Mouse (Mus musculus) bone marrow macrophage, adult 2 months (primary cell): Measurements from ENCODE around the gene Il17c. TPM values are rescaled to one million over a fixed set of nuclear protein-coding genes. Genes with fewer than 3 reads are reported as not detected.

Experiments used
- H3K27ac ChIP-seq: 2 replicates; pipeline ENCODE4 v1.5.1; 2012; ENCODE audit warnings: low read depth, low read length; ENCODE audit not compliant: insufficient read depth
- H3K4me1 ChIP-seq: 2 replicates; pipeline ENCODE4 v1.6.1; 2012; ENCODE audit warnings: low read length; ENCODE audit not compliant: control insufficient read depth, insufficient read depth
- H3K4me3 ChIP-seq: 2 replicates; pipeline ENCODE4 v1.5.1; 2012; ENCODE audit warnings: mild to moderate bottlenecking, low read length, moderate library complexity; ENCODE audit not compliant: insufficient read depth
- CTCF ChIP-seq: IDR thresholded peaks from 2 replicates; pipeline ENCODE4 v1.5.1; 2012; ENCODE audit warnings: low read depth, mild to moderate bottlenecking, low read length, moderate library complexity
- POLR2A ChIP-seq: IDR thresholded peaks from 2 replicates; pipeline ENCODE4 v1.6.1; 2012; ENCODE audit warnings: mild to moderate bottlenecking, low read depth, low read length, borderline replicate concordance
- polyA plus RNA-seq: library from polyadenylated mRNA; stranded (reverse); fragments of >200 nt; gene quantifications from 2 replicates; pipeline ENCODE4 v1.2.4, GENCODE M21; 2012; ENCODE audit not compliant: missing spikeins, insufficient read depth, insufficient read length

Gene Il17c
- polyA plus RNA-seq, 1 experiment, result not detected

DNA sequence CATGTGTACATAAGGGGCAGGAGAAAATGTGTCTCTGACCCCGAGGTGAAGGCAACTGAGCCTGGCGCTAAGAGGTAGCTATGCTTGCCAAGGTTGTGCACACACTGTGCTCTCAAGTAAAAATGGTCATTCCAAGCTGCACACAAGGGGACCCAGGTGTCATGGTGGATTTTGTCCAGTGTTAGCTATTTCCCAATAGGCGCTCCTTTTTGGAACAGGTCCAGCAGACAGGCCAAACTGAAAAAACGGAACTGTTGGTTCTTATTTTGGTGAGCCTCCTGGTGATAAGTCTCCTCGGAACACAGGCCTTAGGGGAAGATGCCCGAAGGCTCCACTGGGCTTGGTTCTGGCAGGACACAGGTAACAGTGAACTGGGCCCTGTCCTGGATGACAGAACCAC lies 32.6 kb downstream of the Il17c start:
- H3K27ac ChIP-seq, result no peak overlapping the region
- H3K4me1 ChIP-seq, result peaks cover 8% of the 10 kb centered on the region
- no peak for TF ChIP-seq POLR2A
- H3K4me3 ChIP-seq, result no peak overlapping the region

GRCm38 (mm10) chr8:122457171-122457570 lies 35.4 kb downstream of the Il17c start:
- Histone ChIP-seq H3K4me3 (no peak overlapping the region), H3K4me1 (peaks cover 14% of the 10 kb centered on the region), H3K27ac (no peak overlapping the region)
- TF ChIP-seq CTCF (no peak), POLR2A (no peak)

GRCm38 (mm10) chr8:122459218-122459900 lies 37.5 kb downstream of the Il17c start:
- no peak overlapping the region for H3K4me3 ChIP-seq
- TF ChIP-seq POLR2A (no peak), CTCF (no peak)
- no peak overlapping the region for H3K27ac ChIP-seq
- peaks cover 21% of the 10 kb centered on the region for H3K4me1 ChIP-seq

GRCm38 (mm10) chr8:122459990-122460389 lies 38.2 kb downstream of the Il17c start:
- Histone ChIP-seq H3K27ac (no peak overlapping the region), H3K4me3 (no peak overlapping the region), H3K4me1 (peaks cover 18% of the 10 kb centered on the region)
- TF ChIP-seq POLR2A (no peak), CTCF (no peak)

GRCm38 (mm10) chr8:122460524-122461472 lies 39.0 kb downstream of the Il17c start, which contains the start of gene Snai3:
Gene Snai3 (minus strand): TSS chr8:122460733.
- Histone ChIP-seq H3K4me3 (peak within 1 kb of the TSS; percentile 6; the same call in 1 of the 2 replicates), H3K4me1 (peaks cover 21% of the 10 kb centered on the region), H3K27ac (no peak within 1 kb of the TSS)
- TF ChIP-seq CTCF (no peak), POLR2A (no peak)

DNA sequence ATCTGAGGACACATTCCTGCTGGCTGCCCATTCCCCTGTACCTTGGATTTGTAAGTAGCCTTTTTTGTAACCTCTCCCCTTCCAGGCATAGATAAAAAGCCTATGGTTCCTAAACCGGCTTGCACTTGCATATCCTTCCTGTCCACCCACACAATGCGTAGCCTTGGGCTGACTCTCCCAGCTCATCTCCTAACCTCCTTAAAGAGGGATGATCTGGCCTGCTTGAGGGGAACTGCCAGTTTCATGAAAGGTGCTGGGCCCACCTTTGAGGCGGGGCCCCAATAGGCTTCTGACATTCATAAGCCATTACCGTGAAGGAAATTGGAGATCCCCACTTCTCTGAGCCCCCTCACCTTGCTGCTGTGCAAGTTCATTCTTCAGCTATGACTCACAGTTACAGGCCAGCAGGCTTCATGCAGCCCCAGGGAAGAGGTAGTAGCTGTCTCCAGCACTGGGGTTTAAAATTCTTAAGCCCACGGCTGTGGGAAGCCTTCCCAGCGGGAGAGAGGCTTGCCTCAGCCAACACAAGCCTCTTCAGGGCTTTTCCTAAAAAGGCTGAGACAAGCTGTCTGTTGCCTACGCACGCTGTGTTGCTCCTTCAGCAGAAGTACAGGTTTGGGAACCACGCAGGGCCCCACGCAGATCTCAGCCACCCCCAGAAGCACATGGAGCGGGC lies 39.8 kb downstream of the Il17c start:
- H3K27ac ChIP-seq, result no peak overlapping the region
- H3K4me3 ChIP-seq, result no peak overlapping the region
- H3K4me1 ChIP-seq, result peaks cover 21% of the 10 kb centered on the region
- TF ChIP-seq POLR2A (no peak), CTCF (no peak)

- Histone ChIP-seq H3K4me1 (peaks cover 21% of the 10 kb centered on the region), H3K4me3 (no peak overlapping the region), H3K27ac (no peak overlapping the region)
- no peak for TF ChIP-seq CTCF
- no peak for TF ChIP-seq POLR2A
Observed at GRCm38 (mm10) chr8:122462510-122462909, 40.7 kb downstream of the Il17c start.

DNA sequence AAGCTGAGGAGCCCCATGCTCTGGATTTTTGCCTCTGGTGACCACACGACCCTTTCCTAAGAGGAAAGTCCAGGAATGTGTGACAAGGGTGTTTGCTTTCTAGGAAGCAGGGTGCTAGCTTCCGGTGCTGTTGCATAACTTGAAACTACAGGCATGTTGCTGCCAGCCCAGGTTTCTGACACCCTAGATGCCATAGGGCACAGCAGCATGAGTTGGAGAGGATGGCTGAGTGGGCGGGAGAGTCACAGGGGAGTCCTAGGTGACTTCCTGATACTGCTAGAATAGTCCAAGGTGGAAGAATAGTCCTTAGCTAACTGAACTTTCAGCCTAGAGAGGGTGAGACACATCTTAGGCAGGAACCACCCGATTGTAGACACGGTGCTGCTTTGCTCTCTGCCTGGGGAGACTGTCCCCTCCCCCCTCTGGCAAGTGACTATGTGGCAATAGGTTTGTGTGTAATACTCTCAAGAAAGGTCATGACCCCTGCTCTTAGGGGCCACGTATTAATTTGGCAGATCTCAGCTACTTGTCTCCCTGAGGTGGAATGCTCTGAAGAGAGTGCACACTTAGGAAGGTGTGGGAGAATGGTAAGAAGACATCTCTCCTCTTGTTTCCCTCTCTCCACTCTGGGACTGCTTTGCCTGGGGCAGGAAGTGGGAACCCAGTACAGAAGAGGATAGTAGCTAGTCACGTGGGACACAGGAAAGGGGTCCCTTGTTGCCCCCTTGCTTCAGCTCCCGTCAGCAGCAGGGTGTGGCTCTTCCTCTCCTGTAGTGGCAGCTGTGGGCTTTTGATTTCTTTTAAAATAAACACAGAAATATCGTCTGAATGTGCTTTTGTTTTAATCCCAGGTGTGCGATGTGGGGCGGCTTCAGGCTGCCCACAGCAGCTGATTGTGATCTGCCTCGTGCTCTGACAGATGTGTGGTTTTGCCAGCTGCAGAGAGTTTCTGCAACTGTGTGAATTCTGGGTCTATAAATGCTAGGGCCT lies 42.1 kb downstream of the Il17c start:
- Histone ChIP-seq H3K4me3 (no peak overlapping the region), H3K4me1 (peaks cover 21% of the 10 kb centered on the region), H3K27ac (no peak overlapping the region)
- TF ChIP-seq CTCF (no peak), POLR2A (no peak)

- H3K4me1 ChIP-seq, result peaks cover 18% of the 10 kb centered on the region
- H3K27ac ChIP-seq, result no peak overlapping the region
Observed at GRCm38 (mm10) chr8:122464985-122465384, 43.2 kb downstream of the Il17c start.

More at GRCm38 (mm10) chr8:122464985-122465384, 43.2 kb downstream of the Il17c start:
- TF ChIP-seq POLR2A (no peak), CTCF (no peak)
- no peak overlapping the region for H3K4me3 ChIP-seq
